Mouse (Mus musculus): ENCODE results near the gene Def8. TPM values are rescaled to one million over a fixed set of nuclear protein-coding genes. Genes with fewer than 3 reads are reported as not detected.
"Not testable (repeated sequence)": the region's sequence is repeated elsewhere in the genome, so short reads cannot be mapped to it uniquely, and the experiment has no call there.

The Def8 gene
- polyA plus RNA-seq, 1 experiment from 2014 or later, result 28.0 TPM

GRCm38 (mm10) chr8:123453951-123454350 is 30.6 kb downstream of the Def8 start:
- H3K27me3 ChIP-seq (ENCODE audit: control insufficient read depth, insufficient read depth, low read depth, low read length), result no peaks in the 10 kb centered on the region
- H3K36me3 ChIP-seq (ENCODE audit: control insufficient read depth, insufficient read depth, low read length), result peaks cover 15% of the 10 kb centered on the region
- H3K9me3 ChIP-seq (ENCODE audit: control insufficient read depth, low read length), result no peaks in the 10 kb centered on the region
- H3K27ac ChIP-seq (ENCODE audit: low read length), result no peak overlapping the region
- no peak overlapping the region for H3K4me2 ChIP-seq (ENCODE audit: low read depth, low read length)
- no peaks in the 10 kb centered on the region for H3K4me1 ChIP-seq (replicated peaks; ENCODE audit: control insufficient read depth, insufficient read depth, low read length)
- H3K9ac ChIP-seq (ENCODE audit: low read length), result no peak overlapping the region
- no peak for ATAC-seq (ENCODE audit: low read depth)
- H3K4me3 ChIP-seq (ENCODE audit: low read length), result no peak overlapping the region
- 86% methylated on average over 5 of the region's 5 CpGs for WGBS

- ATAC-seq (ENCODE audit: low read depth), result no peak
- no peak overlapping the region for H3K9ac ChIP-seq (ENCODE audit: low read length)
- H3K27me3 ChIP-seq (ENCODE audit: control insufficient read depth, insufficient read depth, low read depth, low read length), result no peaks in the 10 kb centered on the region
- H3K27ac ChIP-seq (ENCODE audit: low read length), result no peak overlapping the region
- H3K9me3 ChIP-seq (ENCODE audit: control insufficient read depth, low read length), result no peaks in the 10 kb centered on the region
- 97% methylated on average over 6 of the region's 6 CpGs for WGBS
- H3K4me2 ChIP-seq (ENCODE audit: low read depth, low read length), result no peak overlapping the region
- peaks cover 17% of the 10 kb centered on the region for H3K36me3 ChIP-seq (ENCODE audit: control insufficient read depth, insufficient read depth, low read length)
- H3K4me1 ChIP-seq (replicated peaks; ENCODE audit: control insufficient read depth, insufficient read depth, low read length), result no peaks in the 10 kb centered on the region
- H3K4me3 ChIP-seq (ENCODE audit: low read length), result no peak overlapping the region
These were observed 31.2 kb downstream of the Def8 start for GRCm38 (mm10) chr8:123454559-123454958.

DNA sequence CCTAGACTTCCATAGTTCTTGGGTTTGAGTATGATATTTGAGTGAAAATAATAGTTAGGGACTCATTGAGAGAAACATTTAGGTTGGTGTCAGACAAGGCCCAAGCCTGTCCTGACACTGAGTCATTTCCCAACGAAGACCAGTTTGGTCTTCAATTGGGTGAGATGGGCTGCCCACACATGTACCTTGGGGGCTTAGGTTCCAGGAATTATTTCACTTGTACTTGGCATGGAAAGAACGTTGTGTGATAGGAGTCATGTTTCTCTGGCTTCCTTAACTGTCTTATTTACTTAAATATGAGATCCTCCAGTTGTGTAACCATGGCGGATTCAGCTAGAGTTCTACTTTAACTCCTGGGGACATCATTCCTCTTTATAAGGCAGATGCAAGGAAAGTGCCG is 40.3 kb downstream of the Def8 start:
- ATAC-seq (ENCODE audit: low read depth), result no peak
- 85% methylated on average over 4 of the region's 4 CpGs for WGBS
- no peak overlapping the region for H3K4me3 ChIP-seq (ENCODE audit: low read length)
- H3K4me2 ChIP-seq (ENCODE audit: low read depth, low read length), result no peak overlapping the region
- H3K27me3 ChIP-seq (ENCODE audit: control insufficient read depth, insufficient read depth, low read depth, low read length), result no peaks in the 10 kb centered on the region
- H3K27ac ChIP-seq (ENCODE audit: low read length), result no peak overlapping the region
- H3K36me3 ChIP-seq (ENCODE audit: control insufficient read depth, insufficient read depth, low read length), result peaks cover 5% of the 10 kb centered on the region
- H3K4me1 ChIP-seq (replicated peaks; ENCODE audit: control insufficient read depth, insufficient read depth, low read length), result no peaks in the 10 kb centered on the region
- no peaks in the 10 kb centered on the region for H3K9me3 ChIP-seq (ENCODE audit: control insufficient read depth, low read length)
- H3K9ac ChIP-seq (ENCODE audit: low read length), result no peak overlapping the region

DNA sequence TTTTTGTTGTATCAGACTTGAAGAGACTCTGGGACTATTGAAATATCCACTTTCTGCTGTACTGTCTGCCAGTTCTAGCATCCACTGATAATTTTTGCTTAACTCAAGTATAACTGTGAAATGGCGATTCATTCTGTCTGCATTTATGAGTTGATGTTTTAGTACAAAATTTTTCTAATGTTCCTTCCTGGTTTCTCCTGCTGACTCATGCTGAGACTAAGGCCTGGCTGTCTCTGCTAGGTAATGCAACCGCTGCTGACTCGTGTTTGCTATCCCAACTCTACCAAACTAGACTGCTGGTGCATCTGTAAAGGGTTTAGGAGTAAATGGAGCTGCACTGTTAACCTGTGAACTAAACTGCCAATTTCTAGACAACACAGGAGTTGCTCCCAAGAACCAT is 44.1 kb downstream of the Def8 start:
- ATAC-seq (ENCODE audit: low read depth), result no peak
- Histone ChIP-seq H3K4me2 (ENCODE audit: low read depth, low read length) (no peak overlapping the region), H3K27ac (ENCODE audit: low read length) (no peak overlapping the region), H3K27me3 (ENCODE audit: control insufficient read depth, insufficient read depth, low read depth, low read length) (no peaks in the 10 kb centered on the region), H3K9me3 (ENCODE audit: control insufficient read depth, low read length) (no peaks in the 10 kb centered on the region), H3K36me3 (ENCODE audit: control insufficient read depth, insufficient read depth, low read length) (no peaks in the 10 kb centered on the region; the same call in 1 of the 2 replicates), H3K4me3 (ENCODE audit: low read length) (no peak overlapping the region), H3K4me1 (replicated peaks; ENCODE audit: control insufficient read depth, insufficient read depth, low read length) (no peaks in the 10 kb centered on the region), H3K9ac (ENCODE audit: low read length) (no peak overlapping the region)
- 70% methylated on average over 3 of the region's 3 CpGs for WGBS

DNA sequence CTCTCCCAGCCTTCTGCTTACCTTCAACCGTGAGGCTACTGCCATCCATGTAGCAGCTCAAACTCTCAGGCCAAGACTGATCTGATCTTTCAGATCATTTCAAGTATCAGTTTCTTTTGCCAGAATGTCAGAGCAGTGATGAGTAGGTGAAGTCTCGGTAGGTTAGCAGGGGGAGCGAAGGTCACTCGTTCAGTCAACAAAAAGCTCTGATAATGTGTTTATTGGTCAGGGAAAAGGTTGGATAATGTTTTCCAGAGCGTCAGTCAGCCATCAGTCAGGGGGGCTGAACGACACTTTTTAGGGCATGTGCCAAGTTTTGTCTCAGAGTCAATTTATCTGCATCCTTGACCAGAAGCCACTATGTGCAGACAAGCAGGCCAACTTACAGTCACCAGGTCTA is 49.7 kb downstream of the Def8 start:
- WGBS, result 41% methylated on average over 6 of the region's 6 CpGs
- H3K4me3 ChIP-seq (ENCODE audit: low read length); H3K4me2 ChIP-seq (ENCODE audit: low read depth, low read length); H3K36me3 ChIP-seq (ENCODE audit: control insufficient read depth, insufficient read depth, low read length); H3K9me3 ChIP-seq (ENCODE audit: control insufficient read depth, low read length); H3K4me1 ChIP-seq (replicated peaks; ENCODE audit: control insufficient read depth, insufficient read depth, low read length); ATAC-seq (ENCODE audit: low read depth); H3K27ac ChIP-seq (ENCODE audit: low read length); H3K9ac ChIP-seq (ENCODE audit: low read length); H3K27me3 ChIP-seq (ENCODE audit: control insufficient read depth, insufficient read depth, low read depth, low read length): not testable (repeated sequence)

GRCm38 (mm10) chr8:123474549-123474948 is 51.2 kb downstream of the Def8 start:
- H3K27ac ChIP-seq (ENCODE audit: low read length); H3K36me3 ChIP-seq (ENCODE audit: control insufficient read depth, insufficient read depth, low read length); H3K9ac ChIP-seq (ENCODE audit: low read length); ATAC-seq (ENCODE audit: low read depth); H3K4me2 ChIP-seq (ENCODE audit: low read depth, low read length); H3K27me3 ChIP-seq (ENCODE audit: control insufficient read depth, insufficient read depth, low read depth, low read length); H3K9me3 ChIP-seq (ENCODE audit: control insufficient read depth, low read length); H3K4me3 ChIP-seq (ENCODE audit: low read length): not testable (repeated sequence)
- 62% methylated on average over 5 of the region's 5 CpGs for WGBS
- peaks cover 12% of the 10 kb centered on the region for H3K4me1 ChIP-seq (replicated peaks; ENCODE audit: control insufficient read depth, insufficient read depth, low read length)

GRCm38 (mm10) chr8:123476911-123477736 is 53.8 kb downstream of the Def8 start:
- H3K4me1 ChIP-seq (replicated peaks; ENCODE audit: control insufficient read depth, insufficient read depth, low read length), result peaks cover 12% of the 10 kb centered on the region
- H3K36me3 ChIP-seq (ENCODE audit: control insufficient read depth, insufficient read depth, low read length), result peaks cover 7% of the 10 kb centered on the region
- 8% methylated on average over 34 of the region's 34 CpGs for WGBS
- H3K4me3 ChIP-seq (ENCODE audit: low read length), result peak overlapping the region; percentile 90
- ATAC-seq (ENCODE audit: low read depth), result peak; percentile 34
- peak overlapping the region; percentile 89 for H3K4me2 ChIP-seq (ENCODE audit: low read depth, low read length)
- H3K27ac ChIP-seq (ENCODE audit: low read length), result no peak overlapping the region
- peak overlapping the region; percentile 87 for H3K9ac ChIP-seq (ENCODE audit: low read length)
- no peaks in the 10 kb centered on the region for H3K27me3 ChIP-seq (ENCODE audit: control insufficient read depth, insufficient read depth, low read depth, low read length)
- H3K9me3 ChIP-seq (ENCODE audit: control insufficient read depth, low read length), result no peaks in the 10 kb centered on the region

GRCm38 (mm10) chr8:123477737-123478258 is 54.5 kb downstream of the Def8 start, which contains the start of gene Afg3l1:
Gene Afg3l1, plus strand, starts transcription at chr8:123477903.
- under 1% methylated on average over 56 of the region's 58 CpGs for WGBS
- Histone ChIP-seq H3K27me3 (ENCODE audit: control insufficient read depth, insufficient read depth, low read depth, low read length) (no peaks in the 10 kb centered on the region), H3K36me3 (ENCODE audit: control insufficient read depth, insufficient read depth, low read length) (peaks cover 12% of the 10 kb centered on the region), H3K9me3 (ENCODE audit: control insufficient read depth, low read length) (no peaks in the 10 kb centered on the region), H3K4me2 (ENCODE audit: low read depth, low read length) (peak within 1 kb of the TSS; percentile 89), H3K4me3 (ENCODE audit: low read length) (peak within 1 kb of the TSS; percentile 90), H3K9ac (ENCODE audit: low read length) (peak within 1 kb of the TSS; percentile 87), H3K4me1 (replicated peaks; ENCODE audit: control insufficient read depth, insufficient read depth, low read length) (peaks cover 12% of the 10 kb centered on the region), H3K27ac (ENCODE audit: low read length) (peak within 1 kb of the TSS; percentile 93)
- ATAC-seq (ENCODE audit: low read depth), result peak; percentile 98

DNA sequence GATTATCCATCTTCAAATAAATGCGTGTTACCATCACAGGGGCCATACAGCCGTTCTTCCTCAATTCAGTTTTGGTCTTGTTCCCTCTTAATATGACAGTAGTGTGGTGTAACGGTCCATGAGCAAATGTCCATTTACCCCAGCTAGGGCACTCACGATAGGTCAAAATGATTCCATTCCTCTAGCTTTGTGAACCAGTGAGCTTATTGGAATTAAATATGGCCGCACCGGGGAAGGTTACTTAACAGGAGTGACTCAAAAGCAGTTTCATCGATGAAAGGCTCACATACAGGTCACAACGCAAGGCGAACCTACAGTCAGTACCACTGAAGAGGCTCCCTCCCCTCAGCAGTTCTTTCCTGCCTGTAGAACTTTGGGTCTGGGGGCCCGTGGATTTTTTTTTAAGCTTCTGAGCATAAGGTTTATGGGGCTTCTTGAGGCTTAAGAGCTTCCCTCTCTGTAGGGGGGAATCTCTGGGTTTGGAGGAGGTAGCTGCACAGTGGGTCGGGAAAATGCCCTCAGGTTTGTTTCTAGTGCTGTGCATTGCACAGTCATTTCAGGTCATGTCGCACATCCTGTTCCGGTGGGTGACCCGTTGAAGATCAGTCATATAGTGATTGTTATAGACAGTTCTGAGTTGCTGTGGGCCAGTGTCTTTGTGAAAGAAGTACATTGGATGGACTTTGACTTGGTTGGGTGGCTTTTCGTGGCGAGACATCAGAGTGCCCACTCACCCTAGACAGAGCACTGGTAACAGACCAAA is 55.3 kb downstream of the Def8 start:
- Histone ChIP-seq H3K4me3 (ENCODE audit: low read length) (peak overlapping the region; percentile 90), H3K4me1 (replicated peaks; ENCODE audit: control insufficient read depth, insufficient read depth, low read length) (peaks cover 12% of the 10 kb centered on the region), H3K4me2 (ENCODE audit: low read depth, low read length) (peak overlapping the region; percentile 75), H3K9ac (ENCODE audit: low read length) (peak overlapping the region; percentile 87), H3K27ac (ENCODE audit: low read length) (peak overlapping the region; percentile 93), H3K27me3 (ENCODE audit: control insufficient read depth, insufficient read depth, low read depth, low read length) (no peaks in the 10 kb centered on the region), H3K9me3 (ENCODE audit: control insufficient read depth, low read length) (no peaks in the 10 kb centered on the region), H3K36me3 (ENCODE audit: control insufficient read depth, insufficient read depth, low read length) (peaks cover 14% of the 10 kb centered on the region)
- 34% methylated on average over 16 of the region's 16 CpGs for WGBS
- ATAC-seq (ENCODE audit: low read depth), result 0 out of 2 replicates have a peak, but pooled peaks have one; percentile 1

Measured in lung, embryonic 16.5 days (tissue).